8 mouse cellular contexts compared by ENCODE assay signal in genomic region chr9:120493781-120494180, GRCm38 (mm10). TPM values are rescaled to one million over a fixed set of nuclear protein-coding genes. Genes with fewer than 3 reads are reported as not detected.
DNase-seq lines count a peak whose midpoint lies in the region; ATAC-seq lines count a peak whose summit lies in the region.

No protein-coding gene starts in this region.

- H3K4me3 ChIP-seq in heart, embryonic 16.5 days (ENCODE audit: low read length) = peak overlapping the region; percentile 76
- H3K4me3 ChIP-seq in embryonic facial prominence, embryonic 10.5 days = peak overlapping the region; percentile 98
- peak overlapping the region; percentile 100 for H3K4me3 ChIP-seq in intestine, embryonic 15.5 days (replicated peaks)
- H3K4me3 ChIP-seq in midbrain, embryonic 16.5 days (ENCODE audit: low read depth, low read length) = peak overlapping the region; percentile 89

- WGBS in heart, embryonic 16.5 days = 65% methylated on average over 12 of the region's 12 CpGs
- 86% methylated on average over 12 of the region's 12 CpGs for WGBS in embryonic facial prominence, embryonic 10.5 days
- WGBS in intestine, embryonic 15.5 days = 72% methylated on average over 12 of the region's 12 CpGs
- 75% methylated on average over 12 of the region's 12 CpGs for WGBS in midbrain, embryonic 16.5 days

- peaks cover 18% of the 10 kb centered on the region for H3K36me3 ChIP-seq in heart, embryonic 16.5 days (ENCODE audit: control insufficient read depth, insufficient read depth)
- peaks cover 34% of the 10 kb centered on the region for H3K36me3 ChIP-seq in embryonic facial prominence, embryonic 10.5 days (replicated peaks)
- H3K36me3 ChIP-seq in intestine, embryonic 15.5 days = peaks cover 19% of the 10 kb centered on the region
- peaks cover 10% of the 10 kb centered on the region; the same call in 1 of the 2 replicates for H3K36me3 ChIP-seq in midbrain, embryonic 16.5 days (ENCODE audit: control insufficient read depth, insufficient read depth, low read length)

- no peak for ATAC-seq in heart, embryonic 16.5 days (replicated peaks; ENCODE audit: extremely low read depth, insufficient read depth, low FRiP score)
- ATAC-seq in intestine, embryonic 15.5 days = no peak
- no peak for ATAC-seq in midbrain, embryonic 16.5 days
- no peak for ATAC-seq in monocyte, adult 5-6 weeks (replicated peaks; ENCODE audit: insufficient number of reproducible peaks, low FRiP score, low TSS enrichment, poor library complexity, severe bottlenecking)

- DNase-seq in heart, postnatal 14 days = no peak
- no peak for DNase-seq in embryonic facial prominence, embryonic 10.5 days (ENCODE audit: low spot score)
- DNase-seq in spleen, adult 12 weeks (ENCODE audit: low spot score) = no peak
- DNase-seq in gastrocnemius, postnatal 4 days (ENCODE audit: low spot score in 2 of 2) = no peak

- H3K4me2 ChIP-seq in heart, embryonic 16.5 days (ENCODE audit: low read depth, low read length) = peak overlapping the region; percentile 86
- peak overlapping the region; percentile 85 for H3K4me2 ChIP-seq in intestine, embryonic 15.5 days (replicated peaks)
- H3K4me2 ChIP-seq in midbrain, embryonic 16.5 days (ENCODE audit: low read length) = peak overlapping the region; percentile 81

- peaks cover 11% of the 10 kb centered on the region; the same call in 1 of the 2 replicates for H3K4me1 ChIP-seq in heart, embryonic 16.5 days (ENCODE audit: control insufficient read depth, insufficient read depth, low read length)
- H3K4me1 ChIP-seq in embryonic facial prominence, embryonic 10.5 days = peaks cover 20% of the 10 kb centered on the region
- peaks cover 7% of the 10 kb centered on the region for H3K4me1 ChIP-seq in intestine, embryonic 15.5 days (replicated peaks)
- H3K4me1 ChIP-seq in midbrain, embryonic 16.5 days (ENCODE audit: control insufficient read depth, insufficient read depth, low read length) = peaks cover 12% of the 10 kb centered on the region

- H3K9me3 ChIP-seq in heart, embryonic 16.5 days (replicated peaks; ENCODE audit: control insufficient read depth, low read length) = no peaks in the 10 kb centered on the region
- H3K9me3 ChIP-seq in embryonic facial prominence, embryonic 10.5 days = no peaks in the 10 kb centered on the region
- no peaks in the 10 kb centered on the region for H3K9me3 ChIP-seq in intestine, embryonic 15.5 days
- no peaks in the 10 kb centered on the region for H3K9me3 ChIP-seq in midbrain, embryonic 16.5 days (replicated peaks; ENCODE audit: control insufficient read depth, low read length, poor library complexity, severe bottlenecking)

- H3K27ac ChIP-seq in heart, embryonic 16.5 days (ENCODE audit: low read length) = no peak overlapping the region
- H3K27ac ChIP-seq in embryonic facial prominence, embryonic 10.5 days (replicated peaks) = peak overlapping the region; percentile 97
- no peak overlapping the region for H3K27ac ChIP-seq in intestine, embryonic 15.5 days
- H3K27ac ChIP-seq in midbrain, embryonic 16.5 days (ENCODE audit: low read length) = no peak overlapping the region

- peak overlapping the region; percentile 93 for H3K9ac ChIP-seq in heart, embryonic 16.5 days (ENCODE audit: low read length)
- H3K9ac ChIP-seq in intestine, embryonic 15.5 days = peak overlapping the region; percentile 100
- H3K9ac ChIP-seq in midbrain, embryonic 16.5 days (ENCODE audit: low read depth, low read length) = peak overlapping the region; percentile 95

- no peaks in the 10 kb centered on the region for H3K27me3 ChIP-seq in heart, embryonic 16.5 days (ENCODE audit: control insufficient read depth, insufficient read depth, low read length)
- H3K27me3 ChIP-seq in embryonic facial prominence, embryonic 10.5 days (replicated peaks; ENCODE audit: low read depth, poor library complexity, severe bottlenecking) = no peaks in the 10 kb centered on the region
- H3K27me3 ChIP-seq in intestine, embryonic 15.5 days (replicated peaks) = no peaks in the 10 kb centered on the region
- H3K27me3 ChIP-seq in midbrain, embryonic 16.5 days (ENCODE audit: control insufficient read depth, insufficient read depth, low read depth, low read length) = no peaks in the 10 kb centered on the region

- intact Hi-C loops in heart, postnatal 14 days (cut with DNase I) = loop anchor here (5.0 to 10.0 kb wide), 3 partner anchors 366 to 881 kb away; partner anchors contain the start of gene Rpsa

RNA-seq across cellular contexts. Expression of gene Eif1b, which starts 1.7 kb away (rescaled TPM):
- 132 and 140 TPM in 2 replicates for polyA plus RNA-seq in heart, embryonic 16.5 days (2015; fragmentation: Nextera tagmentation; extraction: Ambion mirVana)
- total RNA-seq in heart, postnatal 14 days (2021) = 10 to 100 TPM; 53.1 to 58.3 TPM
- polyA plus RNA-seq in embryonic facial prominence, embryonic 10.5 days (2016; fragmentation: Nextera tagmentation; extraction: Ambion mirVana) = 202 and 220 TPM in 2 replicates
- polyA plus RNA-seq in intestine, embryonic 15.5 days (2015; fragmentation: Nextera tagmentation; extraction: Ambion mirVana) = 142 and 167 TPM in 2 replicates
- 329 and 342 TPM in 2 replicates for polyA plus RNA-seq in midbrain, embryonic 16.5 days (2015; fragmentation: Nextera tagmentation; extraction: Ambion mirVana)
- total RNA-seq in monocyte, adult 5-6 weeks (2017) = 37.5 to 68.8 TPM (median 67.8 TPM) in 3 replicates
- total RNA-seq in gastrocnemius, postnatal 4 days (2021) = 10 to 100 TPM; 47.9 to 50.9 TPM

RNA-seq across cellular contexts. Expression of gene Entpd3, which starts 45.8 kb away (rescaled TPM):
- polyA plus RNA-seq in heart, embryonic 16.5 days (2015; fragmentation: Nextera tagmentation; extraction: Ambion mirVana) = 0.17 and 0.84 TPM in 2 replicates
- total RNA-seq in heart, postnatal 14 days (2021) = under 1 TPM in 1 of 2 experiments, not detected in 1; 0.24 TPM
- polyA plus RNA-seq in embryonic facial prominence, embryonic 10.5 days (2016; fragmentation: Nextera tagmentation; extraction: Ambion mirVana) = 0.55 and 0.56 TPM in 2 replicates
- 2.2 TPM in 2 replicates for polyA plus RNA-seq in intestine, embryonic 15.5 days (2015; fragmentation: Nextera tagmentation; extraction: Ambion mirVana)
- 4.4 and 5.5 TPM in 2 replicates for polyA plus RNA-seq in midbrain, embryonic 16.5 days (2015; fragmentation: Nextera tagmentation; extraction: Ambion mirVana)
- total RNA-seq in monocyte, adult 5-6 weeks (2017) = not detected in 3 replicates
- not detected for total RNA-seq in gastrocnemius, postnatal 4 days (2021)
